Mouse (Mus musculus): ENCODE measurements around the gene Rasl11b. TPM values are rescaled to one million over a fixed set of nuclear protein-coding genes. Genes with fewer than 3 reads are reported as not detected.

The Rasl11b gene
- polyA plus RNA-seq, 1 experiment, result 7.7 TPM

GRCm38 (mm10) chr5:74168085-74168484 is 27.0 kb upstream of the Rasl11b start:
- H3K27ac ChIP-seq (ENCODE audit: insufficient read depth, low read length), result no peak overlapping the region
- TF ChIP-seq CTCF (IDR thresholded peaks at IDR 0.05; ENCODE audit: extremely low read depth, insufficient read depth, insufficient read length, insufficient replicate concordance), result no peak
- no peak for TF ChIP-seq POLR2A (IDR thresholded peaks at IDR 0.05; ENCODE audit: low read depth, low read length)
- H3K4me1 ChIP-seq (ENCODE audit: control insufficient read depth, insufficient read depth, insufficient read length), result no peaks in the 10 kb centered on the region; the same call in 1 of the 2 replicates
- DNase-seq (ENCODE audit: low read depth in 1 of 2, low spot score in 2 of 2), result no peak
- no peak overlapping the region for H3K4me3 ChIP-seq (ENCODE audit: extremely low read depth, insufficient read depth, insufficient read length)
- H3K36me3 ChIP-seq (ENCODE audit: control insufficient read depth, insufficient read depth, low read length), result no peaks in the 10 kb centered on the region
- no peaks in the 10 kb centered on the region for H3K27me3 ChIP-seq (ENCODE audit: control insufficient read depth, insufficient read depth, low read length)
- WGBS, result 79% methylated on average over 3 of the region's 3 CpGs

GRCm38 (mm10) chr5:74171768-74172167 is 23.3 kb upstream of the Rasl11b start:
- no peak overlapping the region for H3K4me3 ChIP-seq (ENCODE audit: extremely low read depth, insufficient read depth, insufficient read length)
- 76% methylated on average over 9 of the region's 9 CpGs for WGBS
- H3K27me3 ChIP-seq (ENCODE audit: control insufficient read depth, insufficient read depth, low read length), result no peaks in the 10 kb centered on the region
- H3K36me3 ChIP-seq (ENCODE audit: control insufficient read depth, insufficient read depth, low read length), result no peaks in the 10 kb centered on the region
- TF ChIP-seq POLR2A (IDR thresholded peaks at IDR 0.05; ENCODE audit: low read depth, low read length), result no peak
- TF ChIP-seq CTCF (IDR thresholded peaks at IDR 0.05; ENCODE audit: extremely low read depth, insufficient read depth, insufficient read length, insufficient replicate concordance), result no peak
- DNase-seq (ENCODE audit: low read depth in 1 of 2, low spot score in 2 of 2), result no peak
- no peaks in the 10 kb centered on the region; the same call in 1 of the 2 replicates for H3K4me1 ChIP-seq (ENCODE audit: control insufficient read depth, insufficient read depth, insufficient read length)
- no peak overlapping the region for H3K27ac ChIP-seq (ENCODE audit: insufficient read depth, low read length)

- Histone ChIP-seq H3K4me1 (ENCODE audit: control insufficient read depth, insufficient read depth, insufficient read length) (no peaks in the 10 kb centered on the region), H3K27ac (ENCODE audit: insufficient read depth, low read length) (0 out of 2 replicates have a peak overlapping the region, but pooled peaks have one; percentile 17), H3K4me3 (ENCODE audit: extremely low read depth, insufficient read depth, insufficient read length) (no peak overlapping the region), H3K36me3 (ENCODE audit: control insufficient read depth, insufficient read depth, low read length) (no peaks in the 10 kb centered on the region), H3K27me3 (ENCODE audit: control insufficient read depth, insufficient read depth, low read length) (no peaks in the 10 kb centered on the region)
- 65% methylated on average over 12 of the region's 12 CpGs for WGBS
- DNase-seq (ENCODE audit: low read depth in 1 of 2, low spot score in 2 of 2), result no peak
- TF ChIP-seq CTCF (IDR thresholded peaks at IDR 0.05; ENCODE audit: extremely low read depth, insufficient read depth, insufficient read length, insufficient replicate concordance) (no peak), POLR2A (IDR thresholded peaks at IDR 0.05; ENCODE audit: low read depth, low read length) (no peak)
Measured at GRCm38 (mm10) chr5:74172208-74172607, 22.9 kb upstream of the Rasl11b start.

GRCm38 (mm10) chr5:74173162-74173844 is 21.8 kb upstream of the Rasl11b start:
- 71% methylated on average over 18 of the region's 18 CpGs for WGBS
- no peaks in the 10 kb centered on the region for H3K27me3 ChIP-seq (ENCODE audit: control insufficient read depth, insufficient read depth, low read length)
- no peaks in the 10 kb centered on the region for H3K36me3 ChIP-seq (ENCODE audit: control insufficient read depth, insufficient read depth, low read length)
- no peak overlapping the region for H3K4me3 ChIP-seq (ENCODE audit: extremely low read depth, insufficient read depth, insufficient read length)
- TF ChIP-seq CTCF (IDR thresholded peaks at IDR 0.05; ENCODE audit: extremely low read depth, insufficient read depth, insufficient read length, insufficient replicate concordance) (no peak), POLR2A (IDR thresholded peaks at IDR 0.05; ENCODE audit: low read depth, low read length) (no peak)
- H3K27ac ChIP-seq (ENCODE audit: insufficient read depth, low read length), result no peak overlapping the region
- no peak for DNase-seq (ENCODE audit: low read depth in 1 of 2, low spot score in 2 of 2)
- H3K4me1 ChIP-seq (ENCODE audit: control insufficient read depth, insufficient read depth, insufficient read length), result no peaks in the 10 kb centered on the region

- H3K27ac ChIP-seq (ENCODE audit: insufficient read depth, low read length), result no peak overlapping the region
- WGBS, result 77% methylated on average over 14 of the region's 14 CpGs
- no peak for DNase-seq (ENCODE audit: low read depth in 1 of 2, low spot score in 2 of 2)
- H3K36me3 ChIP-seq (ENCODE audit: control insufficient read depth, insufficient read depth, low read length), result no peaks in the 10 kb centered on the region
- H3K4me1 ChIP-seq (ENCODE audit: control insufficient read depth, insufficient read depth, insufficient read length), result no peaks in the 10 kb centered on the region
- no peaks in the 10 kb centered on the region for H3K27me3 ChIP-seq (ENCODE audit: control insufficient read depth, insufficient read depth, low read length)
- H3K4me3 ChIP-seq (ENCODE audit: extremely low read depth, insufficient read depth, insufficient read length), result no peak overlapping the region
- no peak for TF ChIP-seq POLR2A (IDR thresholded peaks at IDR 0.05; ENCODE audit: low read depth, low read length)
- no peak for TF ChIP-seq CTCF (IDR thresholded peaks at IDR 0.05; ENCODE audit: extremely low read depth, insufficient read depth, insufficient read length, insufficient replicate concordance)
Measured at GRCm38 (mm10) chr5:74175526-74176270, 19.4 kb upstream of the Rasl11b start.

- Histone ChIP-seq H3K4me3 (ENCODE audit: extremely low read depth, insufficient read depth, insufficient read length) (no peak overlapping the region), H3K36me3 (ENCODE audit: control insufficient read depth, insufficient read depth, low read length) (no peaks in the 10 kb centered on the region), H3K27ac (ENCODE audit: insufficient read depth, low read length) (no peak overlapping the region), H3K4me1 (ENCODE audit: control insufficient read depth, insufficient read depth, insufficient read length) (no peaks in the 10 kb centered on the region), H3K27me3 (ENCODE audit: control insufficient read depth, insufficient read depth, low read length) (no peaks in the 10 kb centered on the region)
- no peak for TF ChIP-seq POLR2A (IDR thresholded peaks at IDR 0.05; ENCODE audit: low read depth, low read length)
- TF ChIP-seq CTCF (IDR thresholded peaks at IDR 0.05; ENCODE audit: extremely low read depth, insufficient read depth, insufficient read length, insufficient replicate concordance), result no peak
- 83% methylated on average over 10 of the region's 10 CpGs for WGBS
- no peak for DNase-seq (ENCODE audit: low read depth in 1 of 2, low spot score in 2 of 2)
Measured at GRCm38 (mm10) chr5:74180216-74180615, 14.9 kb upstream of the Rasl11b start.

GRCm38 (mm10) chr5:74183118-74183517 is 12.0 kb upstream of the Rasl11b start:
- H3K4me1 ChIP-seq (ENCODE audit: control insufficient read depth, insufficient read depth, insufficient read length), result no peaks in the 10 kb centered on the region
- H3K4me3 ChIP-seq (ENCODE audit: extremely low read depth, insufficient read depth, insufficient read length), result no peak overlapping the region
- TF ChIP-seq POLR2A (IDR thresholded peaks at IDR 0.05; ENCODE audit: low read depth, low read length) (no peak), CTCF (IDR thresholded peaks at IDR 0.05; ENCODE audit: extremely low read depth, insufficient read depth, insufficient read length, insufficient replicate concordance) (no peak)
- H3K27me3 ChIP-seq (ENCODE audit: control insufficient read depth, insufficient read depth, low read length), result no peaks in the 10 kb centered on the region
- H3K27ac ChIP-seq (ENCODE audit: insufficient read depth, low read length), result no peak overlapping the region
- H3K36me3 ChIP-seq (ENCODE audit: control insufficient read depth, insufficient read depth, low read length), result no peaks in the 10 kb centered on the region
- WGBS, result 95% methylated on average over 10 of the region's 10 CpGs
- no peak for DNase-seq (ENCODE audit: low read depth in 1 of 2, low spot score in 2 of 2)

Data from spleen, adult 2 months (tissue).